Mouse (Mus musculus) spleen, postnatal 4 days (tissue): ENCODE measurements around the gene Park7.
"Not testable (repeated sequence)": the region's sequence is repeated elsewhere in the genome, so short reads cannot be mapped to it uniquely, and the experiment has no call there.

Experiments used
- DNase-seq, 2 experiments: peaks; one replicate each; pipeline ENCODE4 v3.0.0; 2022; ENCODE audit warnings: low spot score in 2 of 2

Gene Park7

GRCm38 (mm10) chr4:150910164-150910951 is 3.9 kb downstream of the Park7 start:
- DNase-seq: peak in 1 of 2 experiments; percentile 34

GRCm38 (mm10) chr4:150909451-150910156 is 4.6 kb downstream of the Park7 start:
- DNase-seq: peak; percentile 98 to 99

- DNase-seq: not testable (repeated sequence)
Observed at GRCm38 (mm10) chr4:150908512-150908911, 5.7 kb downstream of the Park7 start.

- no peak for DNase-seq
Observed at GRCm38 (mm10) chr4:150907099-150907498, 7.1 kb downstream of the Park7 start.

- no peak for DNase-seq
Observed at GRCm38 (mm10) chr4:150903091-150903742, 11.0 kb downstream of the Park7 start.

- DNase-seq: no peak
Observed at GRCm38 (mm10) chr4:150902062-150902461, 12.2 kb downstream of the Park7 start.

GRCm38 (mm10) chr4:150901651-150902050 is 12.6 kb downstream of the Park7 start:
- peak; percentile 72 to 91 for DNase-seq

GRCm38 (mm10) chr4:150900486-150900885 is 13.8 kb downstream of the Park7 start:
- no peak for DNase-seq

- peak; percentile 67 to 83 for DNase-seq
Observed at GRCm38 (mm10) chr4:150898716-150899365, 15.4 kb downstream of the Park7 start.

- no peak for DNase-seq
Observed at GRCm38 (mm10) chr4:150896896-150897624, 17.2 kb downstream of the Park7 start.

GRCm38 (mm10) chr4:150894718-150895501 is 19.3 kb downstream of the Park7 start:
- DNase-seq: no peak

- no peak for DNase-seq
Observed at GRCm38 (mm10) chr4:150891308-150891707, 22.9 kb downstream of the Park7 start.

GRCm38 (mm10) chr4:150889955-150890315 is 24.3 kb downstream of the Park7 start:
- no peak for DNase-seq

- no peak for DNase-seq
Observed at GRCm38 (mm10) chr4:150889273-150889954, 24.8 kb downstream of the Park7 start.

GRCm38 (mm10) chr4:150888492-150888891 is 25.7 kb downstream of the Park7 start:
- DNase-seq: no peak

- DNase-seq: no peak
Observed at GRCm38 (mm10) chr4:150887903-150888302, 26.3 kb downstream of the Park7 start.

GRCm38 (mm10) chr4:150882632-150883031 is 31.6 kb downstream of the Park7 start:
- no peak for DNase-seq

GRCm38 (mm10) chr4:150880364-150880763 is 33.9 kb downstream of the Park7 start:
- DNase-seq: no peak

- DNase-seq: no peak
Observed at GRCm38 (mm10) chr4:150879631-150880030, 34.6 kb downstream of the Park7 start.

GRCm38 (mm10) chr4:150875393-150875792 is 38.8 kb downstream of the Park7 start:
- DNase-seq: no peak
